Mouse (Mus musculus) brown adipose tissue, adult 24 weeks (tissue): ENCODE data around the gene Exosc8. TPM values are rescaled to one million over a fixed set of nuclear protein-coding genes. Genes with fewer than 3 reads are reported as not detected.
"Not testable (repeated sequence)": the region's sequence is repeated elsewhere in the genome, so short reads cannot be mapped to it uniquely, and the experiment has no call there.

Source experiments
- H3K27ac ChIP-seq: fragments of 200-500 bp; replicated peaks from 2 replicates; pipeline ENCODE4 v1.5.1; 2012; ENCODE audit warnings: low read depth, mild to moderate bottlenecking, low read length
- H3K4me1 ChIP-seq: fragments of 200-500 bp; 2 replicates; pipeline ENCODE4 v1.6.1; 2012; ENCODE audit warnings: low read length, mixed read lengths; ENCODE audit not compliant: control insufficient read depth, insufficient read depth, insufficient read length
- H3K4me3 ChIP-seq: fragments of 200-500 bp; 2 replicates; pipeline ENCODE4 v1.5.1; 2012; ENCODE audit warnings: low read depth, mild to moderate bottlenecking, low read length, moderate library complexity; ENCODE audit not compliant: insufficient read depth
- polyA plus RNA-seq: library from polyadenylated mRNA; stranded (reverse); fragments of >200 nt; gene quantifications from 2 replicates; pipeline ENCODE4 v1.2.4, GENCODE M21; 2012; ENCODE audit not compliant: missing spikeins, insufficient read depth, insufficient read length

Gene Exosc8
- 13.6 and 25.7 TPM in 2 replicates for polyA plus RNA-seq

GRCm38 (mm10) chr3:54735247-54736046, at the start of gene Exosc8, which contains the start of gene Alg5:
Gene Exosc8, minus strand, starts transcription at chr3:54735393.
Gene Alg5, plus strand, starts transcription at chr3:54735539.
- no peaks in the 10 kb centered on the region for H3K4me1 ChIP-seq
- H3K4me3 ChIP-seq: peak within 1 kb of the TSS; percentile 84
- peak within 1 kb of the TSS; percentile 77 for H3K27ac ChIP-seq

- Histone ChIP-seq H3K4me1 (no peaks in the 10 kb centered on the region), H3K4me3 (no peak overlapping the region), H3K27ac (no peak overlapping the region)
These were observed 40.9 kb upstream of the Exosc8 start for GRCm38 (mm10) chr3:54775989-54776631.

- H3K4me1 ChIP-seq: no peaks in the 10 kb centered on the region
- no peak overlapping the region for H3K4me3 ChIP-seq
- no peak overlapping the region for H3K27ac ChIP-seq
These were observed 38.4 kb upstream of the Exosc8 start for GRCm38 (mm10) chr3:54773613-54774012.

GRCm38 (mm10) chr3:54769349-54770275, 34.4 kb upstream of the Exosc8 start:
- Histone ChIP-seq H3K4me1 (no peaks in the 10 kb centered on the region), H3K27ac (no peak overlapping the region), H3K4me3 (no peak overlapping the region)

- no peak overlapping the region for H3K4me3 ChIP-seq
- no peak overlapping the region for H3K27ac ChIP-seq
- no peaks in the 10 kb centered on the region for H3K4me1 ChIP-seq
These were observed 33.4 kb upstream of the Exosc8 start for GRCm38 (mm10) chr3:54768592-54768991.

GRCm38 (mm10) chr3:54766811-54767210, 31.6 kb upstream of the Exosc8 start:
- H3K27ac ChIP-seq: no peak overlapping the region
- H3K4me1 ChIP-seq: no peaks in the 10 kb centered on the region
- no peak overlapping the region for H3K4me3 ChIP-seq

GRCm38 (mm10) chr3:54766034-54766433, 30.8 kb upstream of the Exosc8 start:
- Histone ChIP-seq H3K4me3 (no peak overlapping the region), H3K4me1 (no peaks in the 10 kb centered on the region), H3K27ac (no peak overlapping the region)

- H3K4me1 ChIP-seq, H3K27ac ChIP-seq, H3K4me3 ChIP-seq: not testable (repeated sequence)
These were observed 30.3 kb upstream of the Exosc8 start for GRCm38 (mm10) chr3:54765521-54765920.

- H3K27ac ChIP-seq: no peak overlapping the region
- H3K4me3 ChIP-seq: peak overlapping the region; percentile 30
- no peaks in the 10 kb centered on the region for H3K4me1 ChIP-seq
These were observed 29.2 kb upstream of the Exosc8 start for GRCm38 (mm10) chr3:54764418-54764817.

- Histone ChIP-seq H3K4me1 (no peaks in the 10 kb centered on the region), H3K4me3 (no peak overlapping the region), H3K27ac (no peak overlapping the region)
These were observed 26.1 kb upstream of the Exosc8 start for GRCm38 (mm10) chr3:54761258-54761657.

GRCm38 (mm10) chr3:54760321-54761115, 25.3 kb upstream of the Exosc8 start:
- no peak overlapping the region for H3K4me3 ChIP-seq
- no peak overlapping the region for H3K27ac ChIP-seq
- H3K4me1 ChIP-seq: 0 out of 2 replicates have a peak, but pooled peaks cover 2% of the 10 kb centered on the region

GRCm38 (mm10) chr3:54759211-54759610, 24.0 kb upstream of the Exosc8 start:
- no peak overlapping the region for H3K4me3 ChIP-seq
- 0 out of 2 replicates have a peak, but pooled peaks cover 2% of the 10 kb centered on the region for H3K4me1 ChIP-seq
- no peak overlapping the region for H3K27ac ChIP-seq

- Histone ChIP-seq H3K27ac (no peak overlapping the region), H3K4me1 (0 out of 2 replicates have a peak, but pooled peaks cover 2% of the 10 kb centered on the region), H3K4me3 (no peak overlapping the region)
These were observed 22.3 kb upstream of the Exosc8 start for GRCm38 (mm10) chr3:54757446-54757845.

- H3K27ac ChIP-seq: no peak overlapping the region
- 0 out of 2 replicates have a peak, but pooled peaks cover 2% of the 10 kb centered on the region for H3K4me1 ChIP-seq
- peak overlapping the region; percentile 62 for H3K4me3 ChIP-seq
These were observed 20.9 kb upstream of the Exosc8 start for GRCm38 (mm10) chr3:54756058-54756457.
